Mouse (Mus musculus) midbrain, postnatal 0 days (tissue): ENCODE data around the gene Ablim2. TPM values are rescaled to one million over a fixed set of nuclear protein-coding genes. Genes with fewer than 3 reads are reported as not detected.

Source experiments
- ATAC-seq: fragments of 200-750 bp; cut with Nextera tagmentation; 2 replicates; pipeline ENCODE4 v1.8.0; 2017; ENCODE audit warnings: moderate number of reproducible peaks, mild to moderate bottlenecking, moderate TSS enrichment, moderate library complexity; ENCODE audit not compliant: low FRiP score
- DNase-seq: peaks from one replicate; pipeline ENCODE4 v3.0.0-alpha.2; 2015; ENCODE audit warnings: low spot score
- H3K27ac ChIP-seq: fragments of 300-500 bp; sonication (generic); 2 replicates; pipeline ENCODE4 v1.5.1; 2014; ENCODE audit warnings: low read depth, mild to moderate bottlenecking, low read length, mixed read lengths
- H3K27me3 ChIP-seq: fragments of 300-500 bp; sonication (generic); 2 replicates; pipeline ENCODE4 v1.6.1; 2014; ENCODE audit warnings: low read length, control low read depth, mixed read lengths; ENCODE audit not compliant: insufficient read depth
- H3K36me3 ChIP-seq: fragments of 300-500 bp; sonication (generic); 2 replicates; pipeline ENCODE4 v1.6.1; 2014; ENCODE audit warnings: low read length, control low read depth, mixed read lengths; ENCODE audit not compliant: insufficient read depth
- H3K4me1 ChIP-seq: fragments of 300-500 bp; sonication (generic); 2 replicates; pipeline ENCODE4 v1.6.1; 2014; ENCODE audit warnings: mild to moderate bottlenecking, control low read depth, antibody characterized with exemption, low read length, mixed read lengths; ENCODE audit not compliant: insufficient read depth
- H3K4me2 ChIP-seq: fragments of 300-500 bp; sonication (generic); 2 replicates; pipeline ENCODE4 v1.6.1; 2014; ENCODE audit warnings: low read depth, mild to moderate bottlenecking, low read length, mixed read lengths; ENCODE audit not compliant: poor library complexity, severe bottlenecking
- H3K4me3 ChIP-seq: fragments of 300-500 bp; sonication (generic); 2 replicates; pipeline ENCODE4 v1.5.1; 2014; ENCODE audit warnings: low read depth, mild to moderate bottlenecking, low read length, moderate library complexity
- H3K9ac ChIP-seq: fragments of 300-500 bp; sonication (generic); replicated peaks from 2 replicates; pipeline ENCODE4 v1.6.1; 2014; ENCODE audit warnings: mild to moderate bottlenecking, low read length, moderate library complexity, mixed read lengths; ENCODE audit not compliant: poor library complexity, severe bottlenecking
- H3K9me3 ChIP-seq: fragments of 300-500 bp; sonication (generic); 2 replicates; pipeline ENCODE4 v1.6.1; 2016; ENCODE audit warnings: low read length, control low read depth
- CTCF ChIP-seq: IDR thresholded peaks from 2 replicates; pipeline ENCODE4 v1.5.1; 2016; ENCODE audit warnings: antibody characterized with exemption, mild to moderate bottlenecking
- WGBS: fragments of 180-500 bp; shearing (Covaris S2); extraction: QIAGEN DNeasy Blood & Tissue Kit; methylation state at CpG from one replicate; pipeline ENCODE4 v1.1.7; 2014; 5-methylcytosine and 5-hydroxymethylcytosine counted together
- polyA plus RNA-seq: library from polyadenylated mRNA; unstranded; fragments of >200 nt; fragmentation: Nextera tagmentation; extraction: Ambion mirVana; gene quantifications from 2 replicates; pipeline ENCODE4 v1.2.1, GENCODE M21; 2015
- total RNA-seq: library from RNA; depleted of rRNA; stranded (reverse); fragments of >200 nt; gene quantifications from 2 replicates; pipeline ENCODE4 v1.2.3, GENCODE M21; 2014

The Ablim2 gene
- total and polyA plus RNA-seq, 2 experiments from 2014 or later: 32.2 to 44.9 TPM

- H3K4me2 ChIP-seq: no peak overlapping the region
- DNase-seq: no peak
- 62% methylated on average over 4 of the region's 4 CpGs for WGBS
Measured at GRCm38 (mm10) chr5:35717946-35718345, 39.7 kb upstream of the Ablim2 start.

DNA sequence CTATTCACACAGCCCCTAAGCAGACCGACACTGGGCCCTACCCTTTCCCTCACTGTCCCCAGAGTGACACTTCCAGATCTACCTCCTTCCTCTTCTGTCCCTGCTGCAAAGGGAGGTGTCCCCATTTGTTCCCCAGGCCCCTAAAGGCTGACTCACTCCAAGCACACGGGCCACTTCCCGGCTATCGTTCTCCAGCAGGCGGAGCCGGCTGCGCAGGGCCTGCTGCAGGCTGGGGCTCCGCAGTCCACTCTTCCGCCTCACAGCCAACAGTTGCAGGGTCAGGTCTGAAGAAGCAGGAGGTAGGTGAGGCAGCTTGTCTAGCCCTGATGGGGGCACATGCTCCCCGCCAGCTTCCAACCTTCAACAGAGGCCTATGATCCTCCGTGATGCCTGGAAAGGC lies 38.9 kb upstream of the Ablim2 start:
- H3K36me3 ChIP-seq: no peaks in the 10 kb centered on the region
- no peak overlapping the region for H3K4me3 ChIP-seq
- 83% methylated on average over 11 of the region's 11 CpGs for whole genome bisulfite sequencing
- no peak overlapping the region for H3K27ac ChIP-seq
- DNase-seq: no peak
- no peaks in the 10 kb centered on the region for H3K27me3 ChIP-seq
- H3K4me2 ChIP-seq: no peak overlapping the region
- H3K9me3 ChIP-seq: no peaks in the 10 kb centered on the region
- no peaks in the 10 kb centered on the region for H3K4me1 ChIP-seq
- H3K9ac ChIP-seq: no peak overlapping the region
- no peak for ATAC-seq
- TF ChIP-seq CTCF: no peak

More at GRCm38 (mm10) chr5:35717946-35718345, 39.7 kb upstream of the Ablim2 start:
- no peak overlapping the region for H3K27ac ChIP-seq
- H3K9ac ChIP-seq: no peak overlapping the region
- H3K27me3 ChIP-seq: no peaks in the 10 kb centered on the region
- H3K36me3 ChIP-seq: no peaks in the 10 kb centered on the region
- TF ChIP-seq CTCF: peak; percentile 60
- no peak for ATAC-seq
- H3K4me3 ChIP-seq: no peak overlapping the region
- no peaks in the 10 kb centered on the region for H3K9me3 ChIP-seq
- H3K4me1 ChIP-seq: no peaks in the 10 kb centered on the region

GRCm38 (mm10) chr5:35719343-35719742 lies 38.3 kb upstream of the Ablim2 start:
- DNase-seq (no peak), ATAC-seq (no peak)
- Histone ChIP-seq H3K4me1 (no peaks in the 10 kb centered on the region), H3K27ac (no peak overlapping the region), H3K4me2 (no peak overlapping the region), H3K27me3 (no peaks in the 10 kb centered on the region), H3K9me3 (no peaks in the 10 kb centered on the region), H3K9ac (no peak overlapping the region), H3K4me3 (no peak overlapping the region), H3K36me3 (no peaks in the 10 kb centered on the region)
- TF ChIP-seq CTCF: no peak

DNA sequence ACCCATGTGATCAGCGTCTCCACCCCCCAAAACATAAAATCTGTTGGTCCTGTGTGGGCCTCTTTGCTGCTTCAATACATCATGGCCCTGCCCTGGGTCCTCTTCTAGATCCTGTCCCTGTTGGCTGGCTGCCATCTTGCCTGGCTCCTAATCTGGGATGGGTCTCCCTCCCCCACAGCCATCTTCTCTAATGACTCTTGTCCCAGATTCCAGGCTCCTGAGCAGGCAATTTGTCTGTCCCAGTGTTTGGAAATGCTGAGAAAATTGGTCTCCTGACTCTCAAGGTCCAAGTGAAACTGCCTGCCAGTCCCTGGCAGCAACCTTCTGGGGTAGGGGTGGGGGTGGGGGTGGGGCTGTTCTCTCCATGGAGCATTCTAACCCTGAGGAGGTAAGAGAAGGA lies 37.8 kb upstream of the Ablim2 start:
- H3K9ac ChIP-seq: no peak overlapping the region
- no peaks in the 10 kb centered on the region for H3K36me3 ChIP-seq
- no peak for TF ChIP-seq CTCF
- DNase-seq: no peak
- H3K4me3 ChIP-seq: no peak overlapping the region
- no peaks in the 10 kb centered on the region for H3K27me3 ChIP-seq
- no peak overlapping the region for H3K4me2 ChIP-seq
- no peak overlapping the region for H3K27ac ChIP-seq
- 96% methylated on average over 1 of the region's 1 CpGs for WGBS
- no peaks in the 10 kb centered on the region for H3K9me3 ChIP-seq
- no peaks in the 10 kb centered on the region for H3K4me1 ChIP-seq
- no peak for ATAC-seq

GRCm38 (mm10) chr5:35721933-35722332 lies 35.7 kb upstream of the Ablim2 start:
- Histone ChIP-seq H3K9ac (no peak overlapping the region), H3K36me3 (no peaks in the 10 kb centered on the region), H3K9me3 (no peaks in the 10 kb centered on the region), H3K4me2 (no peak overlapping the region), H3K27ac (no peak overlapping the region), H3K4me1 (no peaks in the 10 kb centered on the region), H3K4me3 (no peak overlapping the region), H3K27me3 (no peaks in the 10 kb centered on the region)
- DNase-seq: no peak
- WGBS: 93% methylated on average over 2 of the region's 2 CpGs
- TF ChIP-seq CTCF: no peak
- ATAC-seq: no peak

- no peaks in the 10 kb centered on the region for H3K9me3 ChIP-seq
- no peaks in the 10 kb centered on the region for H3K27me3 ChIP-seq
- no peak for TF ChIP-seq CTCF
- H3K4me3 ChIP-seq: no peak overlapping the region
- H3K9ac ChIP-seq: no peak overlapping the region
- H3K4me2 ChIP-seq: no peak overlapping the region
- DNase-seq (no peak), ATAC-seq (no peak)
- 46% methylated on average over 2 of the region's 2 CpGs for WGBS
- no peaks in the 10 kb centered on the region for H3K36me3 ChIP-seq
- H3K4me1 ChIP-seq: no peaks in the 10 kb centered on the region
- no peak overlapping the region for H3K27ac ChIP-seq
Measured at GRCm38 (mm10) chr5:35722654-35723053, 35.0 kb upstream of the Ablim2 start.
